Mouse (Mus musculus): ENCODE measurements around the gene Scand1.

The Scand1 gene

GRCm38 (mm10) chr2:156309948-156310347 lies 2.6 kb downstream of the Scand1 start:
- no peak for DNase-seq (ENCODE audit: low read depth, low spot score)

- no peak for DNase-seq (ENCODE audit: low read depth, low spot score)
Observed at GRCm38 (mm10) chr2:156307261-156307660, 5.2 kb downstream of the Scand1 start.

- peak; percentile 54 for DNase-seq (ENCODE audit: low read depth, low spot score)
Observed at GRCm38 (mm10) chr2:156305818-156306217, 6.7 kb downstream of the Scand1 start.

DNA sequence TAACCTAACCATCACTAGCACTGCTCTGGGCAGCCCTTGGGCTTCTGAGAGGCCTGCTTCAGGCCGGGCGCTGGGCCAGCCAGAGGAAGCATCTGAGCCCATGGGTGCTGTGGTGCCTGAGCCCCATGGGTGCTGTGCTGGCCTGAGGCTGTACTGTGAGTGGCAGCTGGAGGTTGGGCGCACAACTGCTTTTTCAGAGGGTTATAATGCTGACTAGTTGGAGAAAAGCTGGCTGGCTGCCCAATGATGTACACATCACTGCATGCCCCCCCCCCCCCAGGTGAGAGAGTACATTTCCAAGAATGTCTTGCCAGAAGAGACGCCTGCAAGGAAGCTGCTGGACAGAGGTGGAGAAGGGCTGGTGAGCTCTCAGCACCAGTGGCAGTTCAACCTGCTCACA lies 8.2 kb downstream of the Scand1 start:
- DNase-seq (ENCODE audit: low read depth, low spot score): no peak

DNA sequence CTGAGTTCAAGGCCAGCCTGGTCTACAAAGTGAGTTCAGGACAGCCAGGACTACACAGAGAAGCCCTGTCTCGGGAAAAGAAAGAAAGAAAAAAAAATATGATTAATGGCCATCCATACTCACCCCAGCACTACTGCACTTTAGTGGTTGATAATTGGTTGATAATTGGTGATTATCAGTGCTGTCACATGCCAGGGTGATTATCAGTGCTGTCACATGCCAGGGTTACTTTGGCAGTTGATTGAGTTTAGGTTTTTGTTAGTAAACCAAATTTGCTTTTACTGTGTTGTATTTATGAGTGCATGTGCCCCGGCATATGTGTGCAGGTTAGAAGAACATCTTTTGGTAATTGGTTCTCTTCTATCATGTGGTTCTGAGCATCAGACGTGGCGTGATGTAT lies 10.4 kb downstream of the Scand1 start:
- DNase-seq (ENCODE audit: low read depth, low spot score): no peak

DNA sequence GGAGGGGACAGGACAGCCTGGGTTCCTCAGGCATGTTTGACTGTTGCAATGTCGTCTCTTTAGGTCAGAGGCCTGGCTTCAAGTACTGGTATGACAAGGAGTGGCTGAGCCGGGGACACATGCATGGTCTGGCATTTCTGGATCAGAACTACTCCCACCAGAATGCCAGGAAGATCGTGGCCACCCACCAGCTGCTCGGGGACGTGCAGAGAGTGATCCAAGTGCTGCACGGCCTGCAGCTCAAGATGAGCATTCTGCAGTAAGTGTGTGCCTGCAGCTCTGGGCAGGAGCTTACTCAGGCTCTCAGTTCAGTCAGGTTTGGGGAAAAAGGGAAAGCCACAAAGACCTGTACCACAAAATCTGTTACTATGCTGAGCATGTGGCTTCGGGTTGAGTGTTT lies 14.0 kb downstream of the Scand1 start:
- DNase-seq (ENCODE audit: low read depth, low spot score): no peak

- peak; percentile 41 for DNase-seq (ENCODE audit: low read depth, low spot score)
Observed at GRCm38 (mm10) chr2:156297653-156298052, 14.9 kb downstream of the Scand1 start.

- no peak for DNase-seq (ENCODE audit: low read depth, low spot score)
Observed at GRCm38 (mm10) chr2:156296190-156296589, 16.3 kb downstream of the Scand1 start.

DNA sequence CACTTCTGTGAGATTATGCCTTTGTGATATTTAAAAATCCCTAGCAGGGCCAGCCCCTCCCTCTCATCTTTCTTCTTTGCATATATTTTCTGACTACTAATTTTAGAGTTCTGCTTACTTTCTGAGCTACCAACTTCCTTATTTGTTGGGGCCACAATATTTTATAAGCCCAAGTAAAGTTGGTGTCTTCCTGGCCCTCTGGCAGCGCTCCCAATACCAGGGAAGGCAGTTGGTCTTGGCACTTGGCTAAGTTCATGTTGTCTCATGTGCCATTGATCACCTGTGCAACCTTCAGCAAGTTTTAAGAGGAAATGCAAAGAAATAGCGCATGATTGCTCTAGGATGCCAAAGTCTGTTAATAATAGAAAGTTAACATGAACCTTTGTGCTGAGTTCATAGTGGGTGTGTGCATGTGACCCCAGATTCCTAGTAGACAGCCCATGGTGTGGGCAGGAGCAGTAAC lies 16.9 kb downstream of the Scand1 start:
- DNase-seq (ENCODE audit: low read depth, low spot score): no peak

GRCm38 (mm10) chr2:156291998-156292397 lies 20.5 kb downstream of the Scand1 start:
- DNase-seq (ENCODE audit: low read depth, low spot score): no peak

DNA sequence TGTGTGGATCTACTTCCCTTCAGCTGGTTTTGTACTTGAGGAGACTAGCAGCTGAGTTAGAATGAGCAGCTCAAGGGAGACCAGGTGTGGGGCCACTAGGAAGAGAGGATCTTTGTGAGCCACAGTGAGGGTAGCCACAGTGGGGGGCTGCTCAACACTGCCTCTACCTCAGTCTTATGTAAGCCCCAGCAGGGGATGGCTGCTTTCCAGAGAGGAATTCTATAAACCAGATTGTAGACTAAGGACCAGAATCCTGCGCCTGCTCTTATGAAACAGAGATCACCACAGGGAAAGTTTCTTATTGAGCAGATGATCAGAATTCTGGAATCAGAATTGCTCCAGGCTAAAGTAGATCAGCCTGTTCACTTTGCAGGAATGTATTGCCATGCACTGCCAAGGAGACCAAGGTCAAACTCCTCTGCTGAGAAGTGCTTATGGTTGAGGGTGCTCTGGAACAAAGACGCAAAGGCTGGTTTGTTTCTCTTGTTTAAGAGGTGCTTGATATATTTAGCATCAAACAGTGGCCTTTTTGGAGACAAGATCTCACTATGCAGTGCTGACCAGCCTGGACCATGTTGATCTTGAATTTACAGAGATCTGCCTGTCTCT lies 22.8 kb downstream of the Scand1 start:
- no peak for DNase-seq (ENCODE audit: low read depth, low spot score)

GRCm38 (mm10) chr2:156288222-156288621 lies 24.3 kb downstream of the Scand1 start:
- no peak for DNase-seq (ENCODE audit: low read depth, low spot score)

DNA sequence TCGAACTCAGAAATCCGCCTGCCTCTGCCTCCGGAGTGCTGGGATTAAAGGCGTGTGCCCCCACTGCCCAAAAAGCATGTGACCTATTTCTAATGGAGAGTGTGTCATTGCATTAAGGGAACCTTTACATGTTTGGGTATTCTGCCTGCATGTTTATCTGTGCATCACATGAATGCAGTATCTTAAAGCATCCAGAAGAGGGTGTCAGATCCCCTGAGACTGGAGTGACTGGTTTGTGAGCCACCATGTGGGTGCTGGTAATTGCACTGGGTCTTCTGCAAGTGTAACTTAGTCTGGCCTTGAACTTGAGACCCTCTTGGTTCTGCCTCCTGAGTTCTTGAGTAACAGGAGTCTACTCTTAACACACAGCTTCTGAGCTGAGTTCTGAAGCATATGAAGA lies 25.8 kb downstream of the Scand1 start:
- DNase-seq (ENCODE audit: low read depth, low spot score): no peak

- no peak for DNase-seq (ENCODE audit: low read depth, low spot score)
Observed at GRCm38 (mm10) chr2:156285161-156285560, 27.3 kb downstream of the Scand1 start.

DNA sequence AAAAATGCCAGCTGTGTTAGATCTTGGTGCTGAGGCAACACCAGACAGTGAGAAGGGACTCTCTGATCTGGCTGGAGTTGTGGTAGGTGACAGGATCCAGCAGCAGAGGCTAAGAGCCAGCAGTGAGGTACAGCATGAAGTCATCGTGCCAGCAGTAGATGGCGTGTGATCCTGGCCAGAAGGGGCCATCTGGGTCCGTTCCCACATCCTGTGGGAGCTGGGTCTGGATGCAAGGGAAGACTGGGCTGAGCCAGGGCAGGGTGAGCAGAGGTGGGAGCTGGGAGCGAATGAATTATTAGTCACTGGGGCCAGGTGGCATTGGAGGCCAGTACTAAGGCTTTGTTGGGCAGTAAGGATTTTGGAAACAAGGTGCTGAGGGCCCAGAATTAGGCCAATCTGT lies 31.3 kb downstream of the Scand1 start:
- DNase-seq (ENCODE audit: low read depth, low spot score): no peak

- DNase-seq (ENCODE audit: low read depth, low spot score): peak; percentile 82
Observed at GRCm38 (mm10) chr2:156278226-156279017, 34.1 kb downstream of the Scand1 start.

GRCm38 (mm10) chr2:156272553-156272952 lies 40.0 kb downstream of the Scand1 start:
- DNase-seq (ENCODE audit: low read depth, low spot score): no peak

DNA sequence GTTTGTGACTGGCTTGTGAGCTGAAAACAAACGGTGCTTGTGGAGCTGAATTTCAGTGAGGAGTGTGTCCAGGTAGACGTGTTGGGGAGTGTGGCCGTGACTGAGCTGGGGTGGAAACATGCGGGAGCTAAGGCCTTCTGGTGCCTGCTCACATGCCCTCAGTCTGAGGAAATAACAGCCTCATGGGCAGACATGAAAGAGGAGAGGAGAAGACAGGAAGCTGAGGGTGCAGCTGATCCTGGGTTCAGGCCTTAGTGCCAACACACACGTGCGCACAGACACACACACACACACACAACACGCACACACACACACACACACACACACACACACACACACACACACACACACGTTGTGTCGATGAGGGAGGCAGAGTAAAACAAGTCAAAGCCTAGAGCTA lies 44.9 kb downstream of the Scand1 start:
- no peak for DNase-seq (ENCODE audit: low read depth, low spot score)

DNA sequence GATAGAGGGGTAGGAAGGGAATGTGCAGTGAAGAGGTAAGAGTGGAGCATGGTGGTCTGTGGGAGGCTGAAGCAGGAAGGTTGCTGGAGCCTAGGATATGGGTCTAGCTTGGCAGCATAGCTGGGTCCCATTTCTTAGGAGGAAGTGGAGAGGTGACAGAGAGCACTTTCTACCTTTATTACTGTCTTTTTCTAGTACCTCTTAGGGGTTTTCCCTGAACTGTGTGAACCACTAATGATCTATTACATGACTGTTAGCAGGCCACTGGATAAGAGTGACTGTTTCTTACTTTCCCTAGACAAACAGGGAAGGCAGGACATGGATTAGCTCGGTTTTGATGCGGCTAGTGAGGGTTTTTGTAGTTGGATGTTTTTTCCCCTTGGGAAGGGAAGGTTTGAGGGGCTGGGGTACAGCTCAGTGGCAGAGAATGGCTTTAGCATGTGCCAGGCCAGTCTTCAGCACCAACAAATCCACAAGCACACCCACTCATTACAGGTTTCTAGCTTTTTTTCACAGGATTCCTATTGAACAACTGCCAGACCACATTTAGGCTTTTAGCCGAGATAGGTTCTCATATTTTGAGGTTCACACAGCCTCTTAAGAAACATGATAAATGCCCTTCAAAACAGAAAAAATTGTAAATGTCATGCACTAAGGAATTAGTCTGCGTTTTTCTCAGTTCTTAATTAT lies 49.2 kb downstream of the Scand1 start:
- no peak for DNase-seq (ENCODE audit: low read depth, low spot score)

Measured in mesoderm, embryonic 11.5 days (tissue).